In genomic region chr19:36783179-36783578, GRCm38 (mm10) we compare ENCODE assay signal across 24 mouse cellular contexts. TPM values are rescaled to one million over a fixed set of nuclear protein-coding genes. Genes with fewer than 3 reads are reported as not detected.
DNase-seq lines count a peak whose midpoint lies in the region; ATAC-seq and TF ChIP-seq lines count a peak whose summit lies in the region.
"Had no signal": no experiment of that assay in that cellular context is flagged by ENCODE, and none has a peak within 500 bp of the region (broad histone marks: within the 10 kb centered on the region; RNA-seq: fewer than 3 reads in every experiment).

No protein-coding gene starts in this region.

- no peak for DNase-seq in embryonic facial prominence, embryonic 10.5 days (ENCODE audit: low spot score)
- DNase-seq in kidney, postnatal 0 days (ENCODE audit: low spot score), result no peak
- DNase-seq in kidney, postnatal 25 days, result no peak
- DNase-seq in midbrain, embryonic 11.5 days (ENCODE audit: low spot score, missing footprints), result no peak
- DNase-seq in midbrain, postnatal 0 days (ENCODE audit: low spot score), result no peak
- no peak for DNase-seq in stomach, postnatal 0 days (ENCODE audit: low spot score)
- DNase-seq: adrenal gland, postnatal 10 days; cerebellum, adult 9-10 months; heart, postnatal 14 days; kidney, adult 11 months; kidney, postnatal 4 days; layer of hippocampus, adult 9-11 months; retina, postnatal 1 day; right cerebral cortex, postnatal 4 days; thymus, postnatal 14 days had no signal

- H3K9ac ChIP-seq in embryonic facial prominence, embryonic 12.5 days, result no peak overlapping the region
- no peak overlapping the region for H3K9ac ChIP-seq in kidney, postnatal 0 days (ENCODE audit: low read depth, low read length)
- H3K9ac ChIP-seq in midbrain, embryonic 11.5 days (ENCODE audit: low read length), result no peak overlapping the region
- H3K9ac ChIP-seq in midbrain, postnatal 0 days (replicated peaks; ENCODE audit: low read length, poor library complexity, severe bottlenecking), result no peak overlapping the region
- H3K9ac ChIP-seq in stomach, postnatal 0 days (ENCODE audit: low read length), result no peak overlapping the region
- no peak overlapping the region for H3K9ac ChIP-seq in intestine, embryonic 15.5 days
- H3K9ac ChIP-seq: hindbrain, embryonic 15.5 days; liver, embryonic 14.5 days; midbrain, embryonic 12.5 days had no signal

- TF ChIP-seq EP300 in stomach, postnatal 0 days (optimal IDR thresholded peaks at IDR 0.05), result no peak

- ATAC-seq in embryonic facial prominence, embryonic 12.5 days (ENCODE audit: insufficient number of reproducible peaks, insufficient read depth, low FRiP score, low TSS enrichment), result 0 out of 2 replicates have a peak, but pooled peaks have one; percentile 35
- ATAC-seq in kidney, postnatal 0 days (replicated peaks; ENCODE audit: low FRiP score, low read depth), result 0 out of 2 replicates have a peak, but pooled peaks have one; percentile 29
- ATAC-seq in midbrain, embryonic 11.5 days (ENCODE audit: low FRiP score), result 0 out of 2 replicates have a peak, but pooled peaks have one; percentile 48
- ATAC-seq in midbrain, postnatal 0 days (ENCODE audit: low FRiP score), result no peak
- ATAC-seq in stomach, postnatal 0 days (ENCODE audit: low FRiP score, low TSS enrichment), result peak; percentile 35
- no peak for ATAC-seq in intestine, embryonic 15.5 days
- ATAC-seq: forebrain, embryonic 16.5 days; Patski had no signal

- H3K4me3 ChIP-seq in embryonic facial prominence, embryonic 12.5 days, result no peak overlapping the region
- no peak overlapping the region for H3K4me3 ChIP-seq in embryonic facial prominence, embryonic 10.5 days
- no peak overlapping the region for H3K4me3 ChIP-seq in kidney, postnatal 0 days (replicated peaks; ENCODE audit: low read depth, low read length)
- H3K4me3 ChIP-seq in midbrain, embryonic 11.5 days (ENCODE audit: low read depth, low read length), result no peak overlapping the region
- H3K4me3 ChIP-seq in midbrain, postnatal 0 days (ENCODE audit: low read depth, low read length), result no peak overlapping the region
- H3K4me3 ChIP-seq in stomach, postnatal 0 days (ENCODE audit: low read depth, low read length), result no peak overlapping the region
- H3K4me3 ChIP-seq in intestine, embryonic 15.5 days (replicated peaks), result no peak overlapping the region
- H3K4me3 ChIP-seq: hindbrain, embryonic 15.5 days; midbrain, embryonic 12.5 days had no signal

- no peaks in the 10 kb centered on the region for H3K36me3 ChIP-seq in embryonic facial prominence, embryonic 12.5 days
- H3K36me3 ChIP-seq in embryonic facial prominence, embryonic 10.5 days (replicated peaks), result no peaks in the 10 kb centered on the region
- no peaks in the 10 kb centered on the region for H3K36me3 ChIP-seq in kidney, postnatal 0 days (ENCODE audit: insufficient read depth, low read length)
- H3K36me3 ChIP-seq in midbrain, embryonic 11.5 days (ENCODE audit: control insufficient read depth, insufficient read depth, low read length), result no peaks in the 10 kb centered on the region
- H3K36me3 ChIP-seq in midbrain, postnatal 0 days (ENCODE audit: insufficient read depth, low read length), result no peaks in the 10 kb centered on the region
- no peaks in the 10 kb centered on the region for H3K36me3 ChIP-seq in stomach, postnatal 0 days (ENCODE audit: control insufficient read depth, insufficient read depth, low read length)
- H3K36me3 ChIP-seq in intestine, embryonic 15.5 days, result no peaks in the 10 kb centered on the region
- H3K36me3 ChIP-seq: hindbrain, embryonic 15.5 days; midbrain, embryonic 12.5 days had no signal

- TF ChIP-seq CTCF in kidney, postnatal 0 days (IDR thresholded peaks at IDR 0.05; ENCODE audit: low read depth), result no peak
- no peak for TF ChIP-seq CTCF in midbrain, postnatal 0 days (IDR thresholded peaks at IDR 0.05)
- TF ChIP-seq CTCF in stomach, postnatal 0 days (IDR thresholded peaks at IDR 0.05; ENCODE audit: low read depth), result no peak

- no peaks in the 10 kb centered on the region for H3K4me1 ChIP-seq in embryonic facial prominence, embryonic 12.5 days
- no peaks in the 10 kb centered on the region for H3K4me1 ChIP-seq in embryonic facial prominence, embryonic 10.5 days
- H3K4me1 ChIP-seq in kidney, postnatal 0 days (replicated peaks; ENCODE audit: insufficient read depth, low read length), result no peaks in the 10 kb centered on the region
- no peaks in the 10 kb centered on the region for H3K4me1 ChIP-seq in midbrain, embryonic 11.5 days (ENCODE audit: control insufficient read depth, insufficient read depth, low read length)
- H3K4me1 ChIP-seq in midbrain, postnatal 0 days (ENCODE audit: insufficient read depth, low read length), result no peaks in the 10 kb centered on the region
- no peaks in the 10 kb centered on the region for H3K4me1 ChIP-seq in stomach, postnatal 0 days (replicated peaks; ENCODE audit: control insufficient read depth, insufficient read depth)
- no peaks in the 10 kb centered on the region for H3K4me1 ChIP-seq in intestine, embryonic 15.5 days (replicated peaks)
- H3K4me1 ChIP-seq: hindbrain, embryonic 15.5 days; midbrain, embryonic 12.5 days had no signal

- 85% methylated on average over 6 of the region's 6 CpGs for WGBS in embryonic facial prominence, embryonic 12.5 days
- WGBS in embryonic facial prominence, embryonic 10.5 days, result 80% methylated on average over 6 of the region's 6 CpGs
- 83% methylated on average over 6 of the region's 6 CpGs for WGBS in kidney, postnatal 0 days
- WGBS in midbrain, embryonic 11.5 days, result 88% methylated on average over 6 of the region's 6 CpGs
- WGBS in midbrain, postnatal 0 days, result 86% methylated on average over 6 of the region's 6 CpGs
- 91% methylated on average over 6 of the region's 6 CpGs for WGBS in stomach, postnatal 0 days
- 80% methylated on average over 6 of the region's 6 CpGs for WGBS in intestine, embryonic 15.5 days

- H3K4me2 ChIP-seq in embryonic facial prominence, embryonic 12.5 days (replicated peaks), result no peak overlapping the region
- no peak overlapping the region for H3K4me2 ChIP-seq in kidney, postnatal 0 days (ENCODE audit: low read length)
- H3K4me2 ChIP-seq in midbrain, embryonic 11.5 days, result no peak overlapping the region
- H3K4me2 ChIP-seq in midbrain, postnatal 0 days (ENCODE audit: low read depth, low read length, poor library complexity, severe bottlenecking), result no peak overlapping the region
- H3K4me2 ChIP-seq in stomach, postnatal 0 days (replicated peaks; ENCODE audit: low read depth), result no peak overlapping the region
- no peak overlapping the region for H3K4me2 ChIP-seq in intestine, embryonic 15.5 days (replicated peaks)
- H3K4me2 ChIP-seq: heart, embryonic 11.5 days; hindbrain, embryonic 15.5 days; midbrain, embryonic 12.5 days had no signal

- no peaks in the 10 kb centered on the region for H3K9me3 ChIP-seq in embryonic facial prominence, embryonic 12.5 days
- H3K9me3 ChIP-seq in embryonic facial prominence, embryonic 10.5 days, result no peaks in the 10 kb centered on the region
- no peaks in the 10 kb centered on the region for H3K9me3 ChIP-seq in kidney, postnatal 0 days (replicated peaks; ENCODE audit: low read length)
- H3K9me3 ChIP-seq in midbrain, embryonic 11.5 days (ENCODE audit: control insufficient read depth, low read length), result no peaks in the 10 kb centered on the region
- no peaks in the 10 kb centered on the region for H3K9me3 ChIP-seq in midbrain, postnatal 0 days (ENCODE audit: low read length)
- H3K9me3 ChIP-seq in stomach, postnatal 0 days (ENCODE audit: control insufficient read depth, low read length), result no peaks in the 10 kb centered on the region
- no peaks in the 10 kb centered on the region for H3K9me3 ChIP-seq in intestine, embryonic 15.5 days
- H3K9me3 ChIP-seq: hindbrain, embryonic 15.5 days; midbrain, embryonic 12.5 days had no signal

- H3K27ac ChIP-seq in embryonic facial prominence, embryonic 12.5 days, result no peak overlapping the region
- no peak overlapping the region for H3K27ac ChIP-seq in embryonic facial prominence, embryonic 10.5 days (replicated peaks)
- H3K27ac ChIP-seq in kidney, postnatal 0 days, result no peak overlapping the region
- no peak overlapping the region for H3K27ac ChIP-seq in midbrain, embryonic 11.5 days (ENCODE audit: low read depth, low read length)
- H3K27ac ChIP-seq in midbrain, postnatal 0 days (ENCODE audit: low read depth, low read length), result no peak overlapping the region
- no peak overlapping the region for H3K27ac ChIP-seq in stomach, postnatal 0 days (replicated peaks)
- H3K27ac ChIP-seq in intestine, embryonic 15.5 days, result no peak overlapping the region
- H3K27ac ChIP-seq: hindbrain, embryonic 15.5 days; liver, embryonic 14.5 days; midbrain, embryonic 12.5 days had no signal

- no peaks in the 10 kb centered on the region for H3K27me3 ChIP-seq in embryonic facial prominence, embryonic 12.5 days
- no peaks in the 10 kb centered on the region for H3K27me3 ChIP-seq in embryonic facial prominence, embryonic 10.5 days (replicated peaks; ENCODE audit: low read depth, poor library complexity, severe bottlenecking)
- H3K27me3 ChIP-seq in kidney, postnatal 0 days (ENCODE audit: insufficient read depth, low read length), result no peaks in the 10 kb centered on the region
- H3K27me3 ChIP-seq in midbrain, embryonic 11.5 days (ENCODE audit: control insufficient read depth, insufficient read depth, low read length), result no peaks in the 10 kb centered on the region
- H3K27me3 ChIP-seq in midbrain, postnatal 0 days (ENCODE audit: insufficient read depth, low read length), result no peaks in the 10 kb centered on the region
- H3K27me3 ChIP-seq in stomach, postnatal 0 days (ENCODE audit: control insufficient read depth, insufficient read depth, low read length), result no peaks in the 10 kb centered on the region
- no peaks in the 10 kb centered on the region for H3K27me3 ChIP-seq in intestine, embryonic 15.5 days (replicated peaks)
- H3K27me3 ChIP-seq: hindbrain, embryonic 15.5 days; midbrain, embryonic 12.5 days had no signal

RNA-seq across cellular contexts. Expression of gene Ppp1r3c, which starts 46.7 kb away (rescaled TPM):
- 5.9 and 6.2 TPM in 2 replicates for polyA plus RNA-seq in embryonic facial prominence, embryonic 12.5 days (2016; fragmentation: Nextera tagmentation; extraction: Ambion mirVana)
- polyA plus RNA-seq in embryonic facial prominence, embryonic 10.5 days (2016; fragmentation: Nextera tagmentation; extraction: Ambion mirVana), result 1.8 and 2.2 TPM in 2 replicates
- 11.1 and 12.4 TPM in 2 replicates for polyA plus RNA-seq in kidney, postnatal 0 days (2015; fragmentation: Nextera tagmentation; extraction: Ambion mirVana)
- 2.2 and 2.3 TPM in 2 replicates for polyA plus RNA-seq in midbrain, embryonic 11.5 days (2014; fragmentation: Nextera tagmentation; extraction: Ambion mirVana)
- total RNA-seq in midbrain, postnatal 0 days (2014; rRNA removed), result 26.2 and 26.7 TPM in 2 replicates
- polyA plus RNA-seq in midbrain, postnatal 0 days (2015; fragmentation: Nextera tagmentation; extraction: Ambion mirVana), result 8.4 and 9.9 TPM in 2 replicates
- 7.0 and 7.1 TPM in 2 replicates for polyA plus RNA-seq in stomach, postnatal 0 days (2015; fragmentation: Nextera tagmentation; extraction: Ambion mirVana)
- 11.3 and 11.4 TPM in 2 replicates for polyA plus RNA-seq in intestine, embryonic 15.5 days (2015; fragmentation: Nextera tagmentation; extraction: Ambion mirVana)
- total RNA-seq: common myeloid progenitor, adult 5-6 weeks had no signal

RNA-seq across cellular contexts. Expression of gene Tnks2, which starts 50.9 kb away (rescaled TPM):
- 81.8 and 82.8 TPM in 2 replicates for polyA plus RNA-seq in embryonic facial prominence, embryonic 12.5 days (2016; fragmentation: Nextera tagmentation; extraction: Ambion mirVana)
- 60.3 and 62.4 TPM in 2 replicates for polyA plus RNA-seq in embryonic facial prominence, embryonic 10.5 days (2016; fragmentation: Nextera tagmentation; extraction: Ambion mirVana)
- 34.9 and 38.1 TPM in 2 replicates for polyA plus RNA-seq in kidney, postnatal 0 days (2015; fragmentation: Nextera tagmentation; extraction: Ambion mirVana)
- polyA plus RNA-seq in midbrain, embryonic 11.5 days (2014; fragmentation: Nextera tagmentation; extraction: Ambion mirVana), result 76.3 and 81.3 TPM in 2 replicates
- total RNA-seq in midbrain, postnatal 0 days (2014; rRNA removed), result 181 and 215 TPM in 2 replicates
- 25.4 and 27.2 TPM in 2 replicates for polyA plus RNA-seq in midbrain, postnatal 0 days (2015; fragmentation: Nextera tagmentation; extraction: Ambion mirVana)
- 13.9 and 15.8 TPM in 2 replicates for polyA plus RNA-seq in stomach, postnatal 0 days (2015; fragmentation: Nextera tagmentation; extraction: Ambion mirVana)
- polyA plus RNA-seq in intestine, embryonic 15.5 days (2015; fragmentation: Nextera tagmentation; extraction: Ambion mirVana), result 40.7 and 40.9 TPM in 2 replicates

Comparison
In these comparisons a context has a peak if more than half of its experiments do, and no peak if none do; other contexts are left out.
1. ATAC-seq: peak in embryonic facial prominence, embryonic 12.5 days (single experiment), kidney, postnatal 0 days (single experiment), midbrain, embryonic 11.5 days (single experiment) and stomach, postnatal 0 days (single experiment); none in midbrain, postnatal 0 days (single experiment) and intestine, embryonic 15.5 days (single experiment).